Mouse (Mus musculus) ES-E14 (cell line): ENCODE measurements around the gene Map3k7.

Experiments
- CHD2 ChIP-seq: IDR thresholded peaks from 2 replicates; pipeline ENCODE4 v1.6.1; 2014; ENCODE audit warnings: mild to moderate bottlenecking, low read depth, low read length, inconsistent platforms
- HCFC1 ChIP-seq: IDR thresholded peaks from 2 replicates; pipeline ENCODE4 v1.6.1; 2012; ENCODE audit warnings: low read length, inconsistent platforms, borderline replicate concordance; ENCODE audit not compliant: insufficient read depth
- ZNF384 ChIP-seq: IDR thresholded peaks from 2 replicates; pipeline ENCODE4 v1.6.1; 2012; ENCODE audit warnings: low read depth, low read length, inconsistent platforms

GRCm38 (mm10) chr4:31935831-31936306 lies 28.0 kb upstream of the Map3k7 start:
- TF ChIP-seq ZNF384 (no peak), HCFC1 (no peak), CHD2 (no peak)
